Mouse (Mus musculus) bone marrow, adult 2 months (tissue): Measurements from ENCODE around the gene Carns1.

Experiments
- CTCF ChIP-seq: fragments of 200-500 bp; IDR thresholded peaks from 2 replicates; pipeline ENCODE4 v1.5.1; 2011; ENCODE audit warnings: low read length, control low read depth; ENCODE audit not compliant: control insufficient read depth, insufficient read depth
- POLR2A ChIP-seq: fragments of 200-500 bp; IDR thresholded peaks from 2 replicates; pipeline ENCODE4 v1.6.1; 2011; ENCODE audit warnings: low read depth, mild to moderate bottlenecking, control low read depth, low read length, borderline replicate concordance; ENCODE audit not compliant: control insufficient read depth

GRCm38 (mm10) chr19:4159049-4159448 lies 16.2 kb downstream of the Carns1 start:
- TF ChIP-seq CTCF (no peak), POLR2A (no peak)
